11 mouse cellular contexts compared by ENCODE assay signal in the genomic region with DNA sequence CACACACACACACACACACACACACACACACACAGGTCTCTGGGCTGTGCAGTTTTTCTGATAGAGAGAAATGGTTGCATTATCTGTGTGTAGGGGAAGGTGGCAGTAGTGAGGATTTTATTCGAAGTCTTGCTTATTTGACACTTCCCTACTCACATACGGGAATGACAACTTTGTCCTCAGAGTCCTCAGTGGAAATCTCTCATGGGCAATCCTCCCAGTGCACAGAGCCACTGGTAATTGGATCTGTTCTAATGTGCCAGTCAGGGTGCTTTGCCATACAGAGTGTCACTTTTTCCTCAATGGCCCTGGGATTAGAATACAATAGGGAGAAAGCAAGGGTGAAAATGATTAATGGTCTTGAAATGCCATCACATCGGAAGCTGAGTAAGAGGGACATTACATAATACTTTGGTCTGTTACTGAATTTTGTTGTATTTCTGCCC.
DNase-seq lines count a peak whose midpoint lies in the region; ATAC-seq and TF ChIP-seq lines count a peak whose summit lies in the region.
"Had no signal": no experiment of that assay in that cellular context is flagged by ENCODE, and none has a peak within 500 bp of the region (broad histone marks: within the 10 kb centered on the region; RNA-seq: fewer than 3 reads in every experiment).

No protein-coding gene starts in this region.

- H3K9me3 ChIP-seq in midbrain, embryonic 15.5 days = no peaks in the 10 kb centered on the region
- H3K9me3 ChIP-seq: embryonic facial prominence, embryonic 15.5 days had no signal

- H3K27ac ChIP-seq in layer of hippocampus, adult 2 months = 0 out of 2 replicates have a peak overlapping the region, but pooled peaks have one; percentile 10
- no peak overlapping the region for H3K27ac ChIP-seq in midbrain, embryonic 15.5 days
- H3K27ac ChIP-seq: embryonic facial prominence, embryonic 15.5 days; macrophage had no signal

- WGBS in midbrain, embryonic 15.5 days = 17% methylated on average over 3 of the region's 3 CpGs

- peak; percentile 68 for TF ChIP-seq CTCF in layer of hippocampus, adult 2 months (conservative IDR thresholded peaks at IDR 0.05)

- peaks cover 16% of the 10 kb centered on the region for H3K4me1 ChIP-seq in midbrain, embryonic 15.5 days
- H3K4me1 ChIP-seq: embryonic facial prominence, embryonic 15.5 days had no signal

- peak; percentile 45 for DNase-seq in cerebellum, adult 9-10 months
- DNase-seq in cerebellum, adult 8-10 months = no peak
- DNase-seq in layer of hippocampus, adult 2 months (ENCODE audit: low spot score in 2 of 2) = peak in 1 of 2 experiments; percentile 16
- no peak for DNase-seq in layer of hippocampus, postnatal 25 days (ENCODE audit: extremely low spot score in 1 of 2, low spot score in 1 of 2)
- DNase-seq in cerebellum, postnatal 14 days = peak; percentile 51 to 56
- DNase-seq in thymus, postnatal 25 days = no peak
- no peak for DNase-seq in frontal cortex, postnatal 25 days (ENCODE audit: low spot score in 2 of 2)
- DNase-seq: kidney, adult 11 months had no signal

- H3K4me3 ChIP-seq in layer of hippocampus, adult 2 months = no peak overlapping the region
- H3K4me3 ChIP-seq in midbrain, embryonic 15.5 days = no peak overlapping the region
- H3K4me3 ChIP-seq: embryonic facial prominence, embryonic 15.5 days had no signal

- ATAC-seq in midbrain, embryonic 15.5 days (replicated peaks) = 0 out of 2 replicates have a peak, but pooled peaks have one; percentile 44

- H3K36me3 ChIP-seq in midbrain, embryonic 15.5 days (replicated peaks) = no peaks in the 10 kb centered on the region
- H3K36me3 ChIP-seq: embryonic facial prominence, embryonic 15.5 days had no signal

- H3K9ac ChIP-seq in midbrain, embryonic 15.5 days = no peak overlapping the region
- H3K9ac ChIP-seq: embryonic facial prominence, embryonic 15.5 days had no signal

- no peak overlapping the region for H3K4me2 ChIP-seq in midbrain, embryonic 15.5 days
- H3K4me2 ChIP-seq: embryonic facial prominence, embryonic 15.5 days had no signal

- no peaks in the 10 kb centered on the region for H3K27me3 ChIP-seq in midbrain, embryonic 15.5 days (replicated peaks)
- H3K27me3 ChIP-seq: embryonic facial prominence, embryonic 15.5 days had no signal

Comparison
In these comparisons a context has a peak if more than half of its experiments do, and no peak if none do; other contexts are left out.
1. DNase-seq: peak in cerebellum, adult 9-10 months (single experiment) and cerebellum, postnatal 14 days (2 of 2); none in cerebellum, adult 8-10 months (single experiment), layer of hippocampus, postnatal 25 days (0 of 2), thymus, postnatal 25 days (single experiment) and frontal cortex, postnatal 25 days (0 of 2).